In genomic region chr1:32632415-32633354, GRCm38 (mm10) we compare ENCODE assay signal across 19 mouse cellular contexts.
A peak's percentile ranks its signal among the peaks of the same experiment; 100 is the strongest.
DNase-seq lines count a peak whose midpoint lies in the region; ATAC-seq and TF ChIP-seq lines count a peak whose summit lies in the region.
"Had no signal": no experiment of that assay in that cellular context is flagged by ENCODE, and none has a peak within 500 bp of the region (broad histone marks: within the 10 kb centered on the region; RNA-seq: fewer than 3 reads in every experiment).

No protein-coding gene starts in this region.

- H3K27ac ChIP-seq in stomach, postnatal 0 days (replicated peaks) = no peak overlapping the region
- H3K27ac ChIP-seq: embryonic facial prominence, embryonic 13.5 days; limb, embryonic 15.5 days; neural tube, embryonic 15.5 days had no signal

- no peaks in the 10 kb centered on the region for H3K27me3 ChIP-seq in stomach, postnatal 0 days (ENCODE audit: control insufficient read depth, insufficient read depth, low read length)
- H3K27me3 ChIP-seq: embryonic facial prominence, embryonic 13.5 days; limb, embryonic 15.5 days; megakaryocyte, embryonic 14.5 days; neural tube, embryonic 15.5 days had no signal

- H3K4me2 ChIP-seq in stomach, postnatal 0 days (replicated peaks; ENCODE audit: low read depth) = no peak overlapping the region
- H3K4me2 ChIP-seq: embryonic facial prominence, embryonic 13.5 days; limb, embryonic 15.5 days; neural tube, embryonic 15.5 days had no signal

- 79% methylated on average over 5 of the region's 5 CpGs for WGBS in stomach, postnatal 0 days

- H3K9ac ChIP-seq in stomach, postnatal 0 days (ENCODE audit: low read length) = no peak overlapping the region
- H3K9ac ChIP-seq: embryonic facial prominence, embryonic 13.5 days; limb, embryonic 15.5 days; neural tube, embryonic 15.5 days had no signal

- H3K4me1 ChIP-seq in stomach, postnatal 0 days (replicated peaks; ENCODE audit: control insufficient read depth, insufficient read depth) = no peaks in the 10 kb centered on the region
- H3K4me1 ChIP-seq: embryonic facial prominence, embryonic 13.5 days; limb, embryonic 15.5 days; megakaryocyte, embryonic 14.5 days; neural tube, embryonic 15.5 days had no signal

- no peaks in the 10 kb centered on the region for H3K36me3 ChIP-seq in stomach, postnatal 0 days (ENCODE audit: control insufficient read depth, insufficient read depth, low read length)
- H3K36me3 ChIP-seq: embryonic facial prominence, embryonic 13.5 days; G1E; limb, embryonic 15.5 days; neural tube, embryonic 15.5 days had no signal

- H3K9me3 ChIP-seq in stomach, postnatal 0 days (ENCODE audit: control insufficient read depth, low read length) = no peaks in the 10 kb centered on the region
- H3K9me3 ChIP-seq: embryonic facial prominence, embryonic 13.5 days; G1E; limb, embryonic 15.5 days; neural tube, embryonic 15.5 days had no signal

- TF ChIP-seq CTCF in brain, embryonic 14.5 days (IDR thresholded peaks at IDR 0.05; ENCODE audit: borderline replicate concordance, extremely low read depth, insufficient read depth, insufficient read length) = no peak
- TF ChIP-seq CTCF in stomach, postnatal 0 days (IDR thresholded peaks at IDR 0.05; ENCODE audit: low read depth) = no peak

- no peak for ATAC-seq in CD4-positive, CD25-positive, alpha-beta regulatory T cell, adult 4 months
- ATAC-seq in stomach, postnatal 0 days (ENCODE audit: low FRiP score, low TSS enrichment) = no peak

- TF ChIP-seq EP300 in stomach, postnatal 0 days (optimal IDR thresholded peaks at IDR 0.05) = no peak

- DNase-seq in layer of hippocampus, adult 11-12 months (ENCODE audit: low spot score) = peak; percentile 22
- no peak for DNase-seq in layer of hippocampus, postnatal 36 days
- DNase-seq in brain, adult 2 months (ENCODE audit: low read depth, low spot score) = peak; percentile 66
- DNase-seq in brain, embryonic 14.5 days (ENCODE audit: low read depth) = peak; percentile 68
- DNase-seq in layer of hippocampus, adult 9-10 months (ENCODE audit: low spot score) = peak; percentile 21
- DNase-seq in stomach, postnatal 0 days (ENCODE audit: low spot score) = no peak
- DNase-seq: cerebellum, adult 11-12 months; gastrocnemius, postnatal 10 days; heart, adult 18-20 months; kidney, adult 8-10 months; lung, postnatal 14 days; thymus, adult 2 months had no signal

- H3K4me3 ChIP-seq in stomach, postnatal 0 days (ENCODE audit: low read depth, low read length) = no peak overlapping the region
- H3K4me3 ChIP-seq: embryonic facial prominence, embryonic 13.5 days; limb, embryonic 15.5 days; megakaryocyte, embryonic 14.5 days; myocyte; neural tube, embryonic 15.5 days had no signal

- TF ChIP-seq POLR2A in brain, embryonic 14.5 days (IDR thresholded peaks at IDR 0.05; ENCODE audit: borderline replicate concordance, extremely low read depth, insufficient read depth, insufficient read length, poor library complexity, severe bottlenecking) = no peak

Comparison
In these comparisons a context has a peak if more than half of its experiments do, and no peak if none do; other contexts are left out.
1. DNase-seq: peak in layer of hippocampus, adult 11-12 months (single experiment), brain, adult 2 months (single experiment), brain, embryonic 14.5 days (single experiment) and layer of hippocampus, adult 9-10 months (single experiment); none in layer of hippocampus, postnatal 36 days (0 of 2) and stomach, postnatal 0 days (single experiment).